Mouse (Mus musculus): Measurements from ENCODE around the gene Vsx2. TPM values are rescaled to one million over a fixed set of nuclear protein-coding genes. Genes with fewer than 3 reads are reported as not detected.

The Vsx2 gene
- polyA plus RNA-seq, 1 experiment from 2014 or later = 8.4 TPM

DNA sequence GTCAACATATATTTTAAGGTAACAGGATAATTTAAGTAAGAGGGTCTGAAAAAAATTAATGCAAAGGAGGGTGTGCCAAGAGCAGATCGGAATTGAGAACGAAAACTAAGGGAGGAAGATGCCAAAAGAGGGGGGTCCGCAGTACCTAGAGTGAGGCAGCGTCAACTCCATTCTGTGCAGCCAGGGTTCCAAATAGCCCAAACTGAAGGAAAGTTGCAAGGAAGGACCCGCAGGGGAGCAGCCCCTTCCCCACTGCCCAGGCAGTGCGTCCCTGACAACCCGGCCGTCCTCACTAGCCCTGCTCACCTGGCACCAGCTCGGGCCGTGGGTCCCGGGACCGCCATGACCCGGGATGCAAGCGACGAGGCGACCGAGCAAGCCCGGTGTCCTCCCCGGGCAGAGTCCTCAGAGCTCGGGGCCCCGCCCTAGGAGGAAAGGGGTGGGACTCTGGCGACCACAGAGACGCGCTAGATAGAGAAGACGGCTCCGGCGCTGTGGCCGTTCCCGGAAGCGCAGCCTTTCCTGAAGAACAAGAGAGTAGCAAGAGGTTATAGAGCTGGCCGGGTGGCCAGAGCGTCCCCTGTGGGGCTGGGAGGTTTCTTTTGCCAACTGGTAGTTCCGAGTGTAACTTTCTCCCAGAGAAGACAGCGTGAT is 47.5 kb downstream of the Vsx2 start, which contains the start of gene Abcd4:
Gene Abcd4, minus strand, starts transcription at position 437 of the 654 bp plus-strand sequence.
- Histone ChIP-seq H3K27ac (0 out of 2 replicates have a peak within 1 kb of the TSS, but pooled peaks have one; percentile 17), H3K27me3 (peaks cover 2% of the 10 kb centered on the region; the same call in 1 of the 2 replicates), H3K4me3 (peak within 1 kb of the TSS; percentile 75), H3K4me2 (replicated peaks) (peak within 1 kb of the TSS; percentile 56), H3K9ac (peak within 1 kb of the TSS; percentile 76), H3K4me1 (no peaks in the 10 kb centered on the region), H3K36me3 (no peaks in the 10 kb centered on the region), H3K9me3 (no peaks in the 10 kb centered on the region)
- under 1% methylated on average over 34 of the region's 34 CpGs for WGBS
- ATAC-seq (ENCODE audit: insufficient number of reproducible peaks, insufficient read depth, low FRiP score, low TSS enrichment) = peak; percentile 97

DNA sequence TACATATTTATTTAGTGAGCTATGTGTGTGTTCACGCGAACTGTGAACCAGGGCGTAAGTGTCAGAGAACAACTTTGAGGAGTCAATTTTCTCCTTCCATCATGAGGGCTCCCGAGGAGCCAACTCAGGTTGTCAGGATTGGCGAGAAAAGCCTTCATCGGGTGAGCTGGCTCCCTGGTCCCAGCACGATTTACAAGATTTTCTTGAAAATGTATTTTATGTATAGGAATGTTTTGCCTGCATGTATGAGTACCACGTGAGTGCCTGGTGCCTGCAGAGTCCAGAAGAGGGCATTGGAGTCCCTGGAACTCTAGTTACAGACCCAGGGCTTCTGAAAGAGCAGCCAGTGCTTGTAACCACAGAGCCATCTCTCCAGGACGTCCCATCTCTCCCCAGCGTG is 48.1 kb downstream of the Vsx2 start:
- H3K27ac ChIP-seq = no peak overlapping the region
- peak overlapping the region; percentile 75 for H3K4me3 ChIP-seq
- H3K4me1 ChIP-seq = no peaks in the 10 kb centered on the region
- H3K9ac ChIP-seq = peak overlapping the region; percentile 48
- no peaks in the 10 kb centered on the region for H3K9me3 ChIP-seq
- 0 out of 2 replicates have a peak, but pooled peaks have one; percentile 70 for ATAC-seq (ENCODE audit: insufficient number of reproducible peaks, insufficient read depth, low FRiP score, low TSS enrichment)
- peak overlapping the region; percentile 56 for H3K4me2 ChIP-seq (replicated peaks)
- no peaks in the 10 kb centered on the region for H3K36me3 ChIP-seq
- H3K27me3 ChIP-seq = peaks cover 3% of the 10 kb centered on the region; the same call in 1 of the 2 replicates
- 6% methylated on average over 10 of the region's 10 CpGs for WGBS

DNA sequence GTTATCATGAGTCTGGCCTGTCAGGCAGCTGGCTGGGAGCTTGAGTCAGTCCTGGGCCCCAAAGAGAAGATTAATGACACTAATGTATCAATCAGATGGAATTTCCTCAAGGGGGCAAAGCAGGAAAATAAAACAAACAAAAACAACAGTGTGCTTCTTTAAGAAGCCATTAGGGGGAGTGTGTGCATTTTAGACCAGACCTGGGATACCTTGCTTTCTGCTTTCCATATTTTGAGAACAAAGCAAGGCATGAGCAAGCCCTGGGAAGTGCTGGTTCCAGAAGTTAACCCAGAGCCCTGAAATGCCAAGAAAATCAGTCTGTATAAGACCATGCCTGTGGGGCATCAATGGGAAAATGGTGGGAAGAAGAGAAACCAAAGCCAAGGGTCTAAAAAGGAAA is 51.4 kb downstream of the Vsx2 start:
- no peak for ATAC-seq (ENCODE audit: insufficient number of reproducible peaks, insufficient read depth, low FRiP score, low TSS enrichment)
- Histone ChIP-seq H3K4me2 (replicated peaks) (no peak overlapping the region), H3K4me1 (no peaks in the 10 kb centered on the region), H3K27ac (no peak overlapping the region), H3K9me3 (no peaks in the 10 kb centered on the region), H3K36me3 (no peaks in the 10 kb centered on the region), H3K27me3 (peaks cover 31% of the 10 kb centered on the region), H3K9ac (no peak overlapping the region), H3K4me3 (no peak overlapping the region)

DNA sequence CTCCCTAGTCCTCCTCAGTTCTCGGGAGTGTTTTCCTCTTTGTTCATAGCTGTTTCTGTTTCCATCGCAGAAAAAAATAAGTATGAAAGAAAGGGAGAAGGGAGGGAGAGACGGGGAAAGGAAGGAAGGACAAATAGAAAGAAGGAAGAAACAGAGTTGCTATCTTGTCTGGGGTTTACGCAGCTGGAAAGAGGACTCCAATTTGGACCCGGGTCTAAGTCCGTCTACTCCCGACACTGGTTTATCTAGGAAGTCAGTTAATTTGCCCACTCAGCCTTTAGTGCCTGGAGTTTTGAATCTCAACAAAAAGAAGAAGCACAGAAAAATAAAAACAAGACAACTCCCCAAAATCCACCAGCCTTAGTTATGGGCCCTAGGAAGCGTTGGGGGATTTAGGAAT is 55.0 kb downstream of the Vsx2 start:
- 19% methylated on average over 8 of the region's 8 CpGs for WGBS
- Histone ChIP-seq H3K4me1 (no peaks in the 10 kb centered on the region), H3K27me3 (peaks cover 39% of the 10 kb centered on the region), H3K9me3 (no peaks in the 10 kb centered on the region), H3K36me3 (no peaks in the 10 kb centered on the region), H3K27ac (no peak overlapping the region), H3K4me2 (replicated peaks) (no peak overlapping the region), H3K9ac (no peak overlapping the region), H3K4me3 (no peak overlapping the region)
- no peak for ATAC-seq (ENCODE audit: insufficient number of reproducible peaks, insufficient read depth, low FRiP score, low TSS enrichment)

DNA sequence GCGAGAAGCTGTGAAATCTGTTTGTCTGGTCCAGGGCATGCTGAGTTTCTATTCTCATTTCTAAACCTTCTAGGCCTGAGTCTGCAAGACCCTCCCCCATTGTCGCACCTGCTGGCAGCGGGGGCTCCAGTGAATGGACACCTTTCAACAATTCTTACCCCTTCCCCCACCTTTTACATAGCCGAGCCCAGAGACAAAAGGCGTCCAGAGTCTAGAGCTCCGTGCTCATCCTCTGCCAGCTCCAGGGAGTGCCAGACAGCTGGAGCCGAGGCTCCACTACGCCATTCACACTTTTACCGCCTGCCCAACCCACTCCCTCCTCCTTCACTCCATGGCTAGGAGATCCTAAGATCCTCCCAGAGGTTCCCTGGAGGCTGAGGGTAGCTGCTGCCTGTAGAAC is 55.6 kb downstream of the Vsx2 start:
- Histone ChIP-seq H3K9me3 (no peaks in the 10 kb centered on the region), H3K27me3 (peaks cover 39% of the 10 kb centered on the region), H3K9ac (no peak overlapping the region), H3K4me2 (replicated peaks) (no peak overlapping the region), H3K27ac (no peak overlapping the region), H3K4me3 (no peak overlapping the region), H3K36me3 (no peaks in the 10 kb centered on the region), H3K4me1 (no peaks in the 10 kb centered on the region)
- WGBS = 5% methylated on average over 9 of the region's 9 CpGs
- no peak for ATAC-seq (ENCODE audit: insufficient number of reproducible peaks, insufficient read depth, low FRiP score, low TSS enrichment)

DNA sequence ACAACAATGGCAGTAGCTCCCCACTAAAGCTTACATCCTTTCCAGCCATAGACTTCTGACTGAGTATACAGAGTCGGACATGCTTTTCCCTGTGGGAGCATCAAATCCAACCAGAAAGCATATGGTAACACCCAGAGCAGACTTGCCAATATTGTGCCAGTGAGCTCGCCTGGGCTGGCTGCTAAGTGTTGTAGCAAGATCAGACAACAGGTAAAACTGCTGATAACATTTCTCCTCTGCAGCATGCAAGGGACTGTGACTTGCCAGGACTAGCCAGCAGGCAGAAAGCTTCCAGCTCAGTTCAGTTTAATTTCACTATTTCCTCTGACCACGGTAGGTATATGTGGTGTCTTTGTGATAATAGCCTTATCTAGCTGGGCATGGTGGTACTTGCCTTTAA is 62.3 kb downstream of the Vsx2 start:
- Histone ChIP-seq H3K9ac (no peak overlapping the region), H3K9me3 (no peaks in the 10 kb centered on the region), H3K4me2 (replicated peaks) (no peak overlapping the region), H3K36me3 (no peaks in the 10 kb centered on the region), H3K4me1 (no peaks in the 10 kb centered on the region), H3K27me3 (no peaks in the 10 kb centered on the region), H3K4me3 (no peak overlapping the region), H3K27ac (no peak overlapping the region)
- WGBS = 63% methylated on average over 3 of the region's 3 CpGs
- ATAC-seq (ENCODE audit: insufficient number of reproducible peaks, insufficient read depth, low FRiP score, low TSS enrichment) = no peak

DNA sequence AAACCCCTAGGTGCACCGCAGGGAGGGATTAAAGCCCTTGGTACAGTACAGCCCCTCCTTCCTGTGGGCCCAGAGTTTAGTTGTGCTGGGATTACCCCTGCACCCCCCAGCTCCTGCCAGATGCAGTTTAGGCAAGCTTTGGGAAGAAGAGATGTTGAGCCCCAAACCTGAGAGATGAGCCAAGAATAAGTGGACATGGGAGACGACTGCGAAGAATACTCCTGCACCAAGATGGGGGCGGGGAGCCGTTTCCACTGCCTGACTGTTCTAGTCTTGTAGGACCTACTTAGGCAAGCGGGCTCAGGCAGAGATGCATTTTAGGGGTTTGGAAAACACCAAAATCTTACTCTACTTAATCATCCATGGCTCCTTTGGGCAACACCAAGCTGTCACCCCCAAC is 70.7 kb downstream of the Vsx2 start:
- H3K4me1 ChIP-seq = no peaks in the 10 kb centered on the region
- H3K27ac ChIP-seq = no peak overlapping the region
- ATAC-seq (ENCODE audit: insufficient number of reproducible peaks, insufficient read depth, low FRiP score, low TSS enrichment) = no peak
- H3K4me2 ChIP-seq (replicated peaks) = no peak overlapping the region
- H3K27me3 ChIP-seq = peaks cover 56% of the 10 kb centered on the region
- H3K4me3 ChIP-seq = no peak overlapping the region
- H3K36me3 ChIP-seq = no peaks in the 10 kb centered on the region
- WGBS = 9% methylated on average over 5 of the region's 6 CpGs
- no peaks in the 10 kb centered on the region for H3K9me3 ChIP-seq
- H3K9ac ChIP-seq = no peak overlapping the region

DNA sequence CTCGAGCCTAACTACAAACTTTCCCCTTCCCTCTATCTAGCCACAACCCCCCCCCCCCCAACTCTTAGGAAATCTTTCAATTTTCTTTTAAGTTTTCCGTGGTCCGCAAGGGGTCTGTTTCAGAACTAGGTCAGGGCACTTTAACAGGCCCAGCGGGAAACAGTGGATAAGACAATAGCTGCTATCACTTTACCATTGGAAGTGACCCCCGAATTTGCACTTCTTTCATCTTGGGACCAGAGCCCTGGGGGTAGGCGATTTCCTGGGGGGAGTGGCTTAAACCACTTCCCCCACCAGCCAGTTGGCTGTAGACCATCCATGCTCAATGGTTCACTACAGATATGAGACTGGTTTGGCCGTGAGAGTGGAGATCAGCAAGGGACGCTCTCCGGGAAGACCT is 71.1 kb downstream of the Vsx2 start, which contains the start of gene Vrtn:
Gene Vrtn, plus strand, starts transcription at position 366 of the 400 bp plus-strand sequence.
- no peak within 1 kb of the TSS for H3K4me2 ChIP-seq (replicated peaks)
- no peaks in the 10 kb centered on the region for H3K9me3 ChIP-seq
- H3K4me1 ChIP-seq = no peaks in the 10 kb centered on the region
- no peak within 1 kb of the TSS for H3K27ac ChIP-seq
- H3K27me3 ChIP-seq = peaks cover 56% of the 10 kb centered on the region
- H3K9ac ChIP-seq = no peak within 1 kb of the TSS
- H3K36me3 ChIP-seq = no peaks in the 10 kb centered on the region
- WGBS = 3% methylated on average over 9 of the region's 9 CpGs
- no peak within 1 kb of the TSS for H3K4me3 ChIP-seq
- ATAC-seq (ENCODE audit: insufficient number of reproducible peaks, insufficient read depth, low FRiP score, low TSS enrichment) = no peak

Other genes with a start within 250 kb of the Vsx2 start
- gene Coq6, start 208.1 kb upstream of the Vsx2 start, polyA plus RNA-seq (2016; fragmentation: Nextera tagmentation; extraction: Ambion mirVana) = 44.0 and 45.3 TPM in 2 replicates
- gene Fam161b, start 207.9 kb upstream of the Vsx2 start, polyA plus RNA-seq (2016; fragmentation: Nextera tagmentation; extraction: Ambion mirVana) = 5.5 and 5.8 TPM in 2 replicates
- gene Entpd5, start 160.7 kb upstream of the Vsx2 start, polyA plus RNA-seq (2016; fragmentation: Nextera tagmentation; extraction: Ambion mirVana) = 10.4 and 11.4 TPM in 2 replicates
- 1.5 and 2.3 TPM in 2 replicates for gene Bbof1, start 160.7 kb upstream of the Vsx2 start, polyA plus RNA-seq (2016; fragmentation: Nextera tagmentation; extraction: Ambion mirVana)
- gene Rnf113a2, start 152.6 kb upstream of the Vsx2 start, polyA plus RNA-seq (2016; fragmentation: Nextera tagmentation; extraction: Ambion mirVana) = 29.4 and 31.2 TPM in 2 replicates
- 32.1 and 35.2 TPM in 2 replicates for gene Aldh6a1, start 118.8 kb upstream of the Vsx2 start, polyA plus RNA-seq (2016; fragmentation: Nextera tagmentation; extraction: Ambion mirVana)
- 29.8 and 30.9 TPM in 2 replicates for gene Lin52, start 118.3 kb upstream of the Vsx2 start, polyA plus RNA-seq (2016; fragmentation: Nextera tagmentation; extraction: Ambion mirVana)
- gene Abcd4, start 47.7 kb downstream of the Vsx2 start, polyA plus RNA-seq (2016; fragmentation: Nextera tagmentation; extraction: Ambion mirVana) = 15.8 and 16.0 TPM in 2 replicates
- gene Vrtn, start 71.3 kb downstream of the Vsx2 start, polyA plus RNA-seq (2016; fragmentation: Nextera tagmentation; extraction: Ambion mirVana) = not detected in 2 replicates
- gene Syndig1l, start 129.1 kb downstream of the Vsx2 start, polyA plus RNA-seq (2016; fragmentation: Nextera tagmentation; extraction: Ambion mirVana) = 0.12 and 0.20 TPM in 2 replicates
- gene Npc2, start 203.4 kb downstream of the Vsx2 start, polyA plus RNA-seq (2016; fragmentation: Nextera tagmentation; extraction: Ambion mirVana) = 73.8 and 75.0 TPM in 2 replicates
- 147 and 159 TPM in 2 replicates for gene Isca2, start 203.5 kb downstream of the Vsx2 start, polyA plus RNA-seq (2016; fragmentation: Nextera tagmentation; extraction: Ambion mirVana)

All from embryonic facial prominence, embryonic 12.5 days (tissue).